Comparison of ENCODE assay signal across 20 mouse cellular contexts in genomic region chr11:75319246-75319645, GRCm38 (mm10). TPM values are rescaled to one million over a fixed set of nuclear protein-coding genes. Genes with fewer than 3 reads are reported as not detected.
DNase-seq lines count a peak whose midpoint lies in the region; ATAC-seq and TF ChIP-seq lines count a peak whose summit lies in the region.
"Had no signal": no experiment of that assay in that cellular context is flagged by ENCODE, and none has a peak within 500 bp of the region (broad histone marks: within the 10 kb centered on the region; RNA-seq: fewer than 3 reads in every experiment).

No protein-coding gene starts in this region.

- no peak overlapping the region for H3K4me3 ChIP-seq in hindbrain, embryonic 16.5 days (ENCODE audit: low read length)
- no peak overlapping the region for H3K4me3 ChIP-seq in hindbrain, embryonic 13.5 days
- H3K4me3 ChIP-seq in lung, postnatal 0 days (ENCODE audit: low read depth, low read length), result no peak overlapping the region
- H3K4me3 ChIP-seq: embryonic facial prominence, embryonic 15.5 days; limb, embryonic 10.5 days; liver, embryonic 13.5 days; neural tube, embryonic 15.5 days; stomach, embryonic 15.5 days had no signal

- no peak for ATAC-seq in hindbrain, embryonic 16.5 days
- ATAC-seq in hindbrain, embryonic 13.5 days (ENCODE audit: low FRiP score), result no peak
- no peak for ATAC-seq in lung, postnatal 0 days

- no peaks in the 10 kb centered on the region for H3K9me3 ChIP-seq in hindbrain, embryonic 16.5 days (ENCODE audit: control insufficient read depth, low read length)
- no peaks in the 10 kb centered on the region for H3K9me3 ChIP-seq in hindbrain, embryonic 13.5 days
- H3K9me3 ChIP-seq in lung, postnatal 0 days (ENCODE audit: low read length), result no peaks in the 10 kb centered on the region
- H3K9me3 ChIP-seq: embryonic facial prominence, embryonic 15.5 days; limb, embryonic 10.5 days; liver, embryonic 13.5 days; neural tube, embryonic 15.5 days; stomach, embryonic 15.5 days had no signal

- H3K27me3 ChIP-seq in hindbrain, embryonic 16.5 days (replicated peaks; ENCODE audit: control insufficient read depth, insufficient read depth, low read length), result no peaks in the 10 kb centered on the region
- H3K27me3 ChIP-seq in hindbrain, embryonic 13.5 days, result no peaks in the 10 kb centered on the region
- no peaks in the 10 kb centered on the region for H3K27me3 ChIP-seq in lung, postnatal 0 days (replicated peaks; ENCODE audit: insufficient read depth, low read length)
- H3K27me3 ChIP-seq: embryonic facial prominence, embryonic 15.5 days; liver, embryonic 13.5 days; neural tube, embryonic 15.5 days; stomach, embryonic 15.5 days had no signal

- H3K4me2 ChIP-seq in hindbrain, embryonic 16.5 days (ENCODE audit: low read length), result no peak overlapping the region
- H3K4me2 ChIP-seq in hindbrain, embryonic 13.5 days, result no peak overlapping the region
- H3K4me2 ChIP-seq in lung, postnatal 0 days (replicated peaks; ENCODE audit: low read depth, low read length), result peak overlapping the region; percentile 29; the same call in 1 of the 2 replicates
- H3K4me2 ChIP-seq: embryonic facial prominence, embryonic 15.5 days; liver, embryonic 13.5 days; neural tube, embryonic 15.5 days; stomach, embryonic 15.5 days had no signal

- 59% methylated on average over 5 of the region's 5 CpGs for WGBS in hindbrain, embryonic 16.5 days
- 72% methylated on average over 5 of the region's 5 CpGs for whole genome bisulfite sequencing in hindbrain, embryonic 13.5 days
- 42% methylated on average over 5 of the region's 5 CpGs for WGBS in lung, postnatal 0 days

- H3K4me1 ChIP-seq in hindbrain, embryonic 16.5 days (ENCODE audit: control insufficient read depth, insufficient read depth, low read depth, low read length), result peaks cover 3% of the 10 kb centered on the region; the same call in 1 of the 2 replicates
- peaks cover 21% of the 10 kb centered on the region for H3K4me1 ChIP-seq in hindbrain, embryonic 13.5 days (replicated peaks)
- no peaks in the 10 kb centered on the region for H3K4me1 ChIP-seq in lung, postnatal 0 days (ENCODE audit: insufficient read depth, low read depth, low read length)
- H3K4me1 ChIP-seq: limb, embryonic 10.5 days had no signal

- no peak for TF ChIP-seq EP300 in lung, postnatal 0 days (IDR thresholded peaks at IDR 0.05)

- TF ChIP-seq CTCF in lung, postnatal 0 days (IDR thresholded peaks at IDR 0.05), result no peak

- no peak overlapping the region for H3K9ac ChIP-seq in hindbrain, embryonic 16.5 days (ENCODE audit: low read depth, low read length)
- H3K9ac ChIP-seq in hindbrain, embryonic 13.5 days, result no peak overlapping the region
- H3K9ac ChIP-seq in lung, postnatal 0 days (replicated peaks; ENCODE audit: low read depth), result no peak overlapping the region
- H3K9ac ChIP-seq: embryonic facial prominence, embryonic 15.5 days; liver, embryonic 13.5 days; neural tube, embryonic 15.5 days; stomach, embryonic 15.5 days had no signal

- 0 out of 2 replicates have a peak overlapping the region, but pooled peaks have one; percentile 21 for H3K27ac ChIP-seq in hindbrain, embryonic 16.5 days (ENCODE audit: low read depth, low read length)
- no peak overlapping the region for H3K27ac ChIP-seq in hindbrain, embryonic 13.5 days
- H3K27ac ChIP-seq in lung, postnatal 0 days (ENCODE audit: low read length), result no peak overlapping the region
- H3K27ac ChIP-seq: embryonic facial prominence, embryonic 15.5 days; limb, embryonic 10.5 days; liver, embryonic 13.5 days; stomach, embryonic 15.5 days had no signal

- DNase-seq in lung, postnatal 0 days (ENCODE audit: low spot score), result no peak
- no peak for DNase-seq in lung, postnatal 10 days
- peak; percentile 8 for DNase-seq in ZHBTc4 (ENCODE audit: low read depth, low spot score)
- peak; percentile 57 for DNase-seq in thymus, postnatal 14 days
- no peak for DNase-seq in frontal cortex, postnatal 36 days (ENCODE audit: low spot score in 2 of 2)
- DNase-seq: adrenal gland, postnatal 25 days; cerebellum, adult 9-10 months; gastrocnemius, postnatal 14 days; heart, postnatal 14 days; kidney, adult 2 months; kidney, postnatal 4 days; layer of hippocampus, postnatal 36 days; liver, embryonic 13.5 days; retina, postnatal 1 day had no signal

- H3K36me3 ChIP-seq in hindbrain, embryonic 16.5 days (ENCODE audit: control insufficient read depth, insufficient read depth, low read length), result peaks cover 2% of the 10 kb centered on the region
- peaks cover 19% of the 10 kb centered on the region for H3K36me3 ChIP-seq in hindbrain, embryonic 13.5 days
- H3K36me3 ChIP-seq in lung, postnatal 0 days (ENCODE audit: insufficient read depth, low read length), result peaks cover 10% of the 10 kb centered on the region; the same call in 1 of the 2 replicates

RNA-seq across cellular contexts. Expression of gene Rpa1, which starts 28.9 kb away (rescaled TPM):
- 50.8 and 69.0 TPM in 2 replicates for polyA plus RNA-seq in hindbrain, embryonic 16.5 days (2015; fragmentation: Nextera tagmentation; extraction: Ambion mirVana)
- polyA plus RNA-seq in hindbrain, embryonic 13.5 days (2015; fragmentation: Nextera tagmentation; extraction: Ambion mirVana), result 58.8 and 63.6 TPM in 2 replicates
- 44.7 and 52.3 TPM in 2 replicates for polyA plus RNA-seq in lung, postnatal 0 days (2015; fragmentation: Nextera tagmentation; extraction: Ambion mirVana)

RNA-seq across cellular contexts. Expression of gene Smyd4, which starts 29.0 kb away (rescaled TPM):
- polyA plus RNA-seq in hindbrain, embryonic 16.5 days (2015; fragmentation: Nextera tagmentation; extraction: Ambion mirVana), result 17.5 and 18.8 TPM in 2 replicates
- 16.9 and 17.6 TPM in 2 replicates for polyA plus RNA-seq in hindbrain, embryonic 13.5 days (2015; fragmentation: Nextera tagmentation; extraction: Ambion mirVana)
- 6.4 and 6.6 TPM in 2 replicates for polyA plus RNA-seq in lung, postnatal 0 days (2015; fragmentation: Nextera tagmentation; extraction: Ambion mirVana)

Comparison
In these comparisons a context has a peak if more than half of its experiments do, and no peak if none do; other contexts are left out.
1. DNase-seq: peak in ZHBTc4 (single experiment) and thymus, postnatal 14 days (single experiment); none in lung, postnatal 0 days (single experiment), lung, postnatal 10 days (single experiment) and frontal cortex, postnatal 36 days (0 of 2).